Mouse (Mus musculus) gastrocnemius, adult 2 months (tissue): Measurements from ENCODE around the gene Cpsf6. TPM values are rescaled to one million over a fixed set of nuclear protein-coding genes. Genes with fewer than 3 reads are reported as not detected.
A peak's percentile ranks its signal among the peaks of the same experiment; 100 is the strongest.

Experiments
- DNase-seq: peaks from one replicate; pipeline ENCODE4 v3.0.0; 2022
- H3K27ac ChIP-seq: fragments of 200-600 bp; 2 replicates; pipeline ENCODE4 v1.8.1; 2022; ENCODE audit warnings: mild to moderate bottlenecking
- H3K4me3 ChIP-seq: fragments of 200-600 bp; 2 replicates; pipeline ENCODE4 v1.8.1; 2022; ENCODE audit warnings: mild to moderate bottlenecking, moderate library complexity
- CTCF ChIP-seq: fragments of 200-600 bp; IDR thresholded peaks from 2 replicates; pipeline ENCODE4 v1.8.1; 2022; ENCODE audit warnings: antibody characterized with exemption, mild to moderate bottlenecking, moderate library complexity
- intact Hi-C: fragments of 180-260 bp; cut with DNase I; formaldehyde crosslinking; loops from one replicate; pipeline ENCODE4 v1.15.1; 2025
- total RNA-seq, 2 experiments: library from RNA; stranded (reverse); gene quantifications; 2 replicates each; pipeline ENCODE4 v1.2.3; 2021

The Cpsf6 gene
- total RNA-seq, 2 experiments from 2014 or later, result 21.8 to 26.0 TPM

DNA sequence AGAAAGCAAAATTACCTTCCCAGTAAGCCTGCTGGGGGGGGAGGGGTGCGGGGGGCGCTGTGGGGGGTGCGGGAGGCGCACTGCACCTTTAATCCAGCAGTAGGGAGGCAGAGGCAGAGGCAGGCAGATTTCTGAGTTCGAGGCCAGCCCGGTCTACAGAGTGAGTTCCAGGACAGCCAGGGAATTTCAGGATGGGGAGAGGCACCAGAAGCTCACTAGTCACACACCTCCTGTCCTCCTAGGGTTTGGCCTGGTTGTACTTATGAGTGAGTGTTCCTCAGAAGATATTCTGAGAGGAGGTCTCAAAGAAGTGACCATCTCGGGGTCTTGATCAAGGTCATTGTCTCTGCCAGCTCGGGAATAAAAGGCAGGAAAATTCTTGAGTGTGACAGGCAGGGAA is 67.6 kb downstream of the Cpsf6 start:
- no peak overlapping the region for H3K27ac ChIP-seq
- no peak for DNase-seq
- intact Hi-C loops, result no loop called here
- no peak overlapping the region for H3K4me3 ChIP-seq
- no peak for TF ChIP-seq CTCF

DNA sequence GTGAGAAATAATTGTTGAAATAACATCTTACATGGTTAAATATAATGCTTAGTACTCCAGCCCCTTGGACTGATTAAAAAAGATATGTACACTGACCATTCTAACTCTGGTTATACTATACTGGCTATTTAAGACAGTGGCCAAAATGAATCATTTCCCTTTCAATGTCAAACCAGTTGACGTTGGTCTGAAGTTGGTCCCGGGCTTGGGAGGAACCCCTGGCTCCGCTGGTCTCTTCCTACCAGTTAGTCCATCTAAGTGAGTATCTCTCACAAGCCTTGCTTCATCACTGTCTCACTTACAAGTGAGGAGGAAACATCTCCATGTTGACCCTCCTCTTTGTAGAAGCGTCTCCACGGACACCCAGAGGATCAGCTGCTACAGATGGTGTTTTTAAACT is 75.4 kb downstream of the Cpsf6 start:
- no peak for TF ChIP-seq CTCF
- no peak for DNase-seq
- Histone ChIP-seq H3K27ac (no peak overlapping the region), H3K4me3 (no peak overlapping the region)
- intact Hi-C loops, result no loop called here

DNA sequence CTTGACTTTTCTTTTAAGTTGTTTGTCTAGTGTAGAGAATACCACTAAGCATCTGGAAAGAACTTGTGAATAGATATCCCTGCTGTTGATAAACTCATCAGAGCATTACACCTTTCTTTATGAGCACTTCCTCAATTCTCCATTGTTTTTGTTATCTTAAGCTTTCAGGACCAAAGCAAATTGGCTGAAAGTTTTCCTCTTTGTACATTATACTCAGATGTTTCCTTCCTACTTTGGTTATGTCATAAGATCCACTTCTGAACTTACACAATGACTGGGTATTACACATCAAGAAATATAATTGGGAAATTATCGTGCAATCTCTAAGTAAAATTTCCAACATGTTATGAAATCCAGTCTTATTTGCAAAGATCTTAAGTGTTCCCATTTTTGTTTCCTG is 78.1 kb downstream of the Cpsf6 start:
- intact Hi-C loops, result no loop called here
- TF ChIP-seq CTCF, result no peak
- Histone ChIP-seq H3K27ac (peak overlapping the region; percentile 24; the same call in 1 of the 2 replicates), H3K4me3 (no peak overlapping the region)
- no peak for DNase-seq

DNA sequence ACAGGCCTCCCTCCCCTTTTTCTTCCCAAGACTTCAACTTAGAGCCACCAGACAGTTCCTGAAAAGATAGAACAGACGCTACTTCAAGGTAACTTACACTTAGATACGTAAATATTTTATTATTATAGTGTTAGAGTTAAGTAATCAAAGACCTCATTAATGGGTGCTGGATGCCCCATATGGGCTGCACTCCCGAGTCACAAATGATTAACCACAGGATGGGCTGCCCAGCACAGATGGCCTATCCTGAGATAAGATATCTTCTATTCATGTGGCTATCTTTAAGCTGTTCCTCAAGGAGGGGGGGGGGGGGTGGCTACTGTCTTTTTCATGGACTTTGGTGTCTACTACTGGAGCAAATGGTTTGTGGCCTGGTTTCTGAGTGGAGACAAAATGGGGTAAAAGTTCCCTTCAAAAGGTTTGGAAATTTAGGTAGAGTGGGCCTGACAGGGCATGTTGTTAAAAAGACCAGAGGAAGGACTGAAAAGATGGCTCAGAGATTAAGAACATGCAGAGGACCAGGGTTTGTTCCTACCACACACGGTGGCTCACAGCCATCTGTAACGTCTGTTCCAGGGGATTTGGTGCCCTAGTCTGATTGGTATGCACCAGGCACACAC is 79.8 kb downstream of the Cpsf6 start:
- intact Hi-C loops, result no loop called here
- no peak overlapping the region for H3K4me3 ChIP-seq
- H3K27ac ChIP-seq, result no peak overlapping the region
- DNase-seq, result no peak
- TF ChIP-seq CTCF, result no peak

DNA sequence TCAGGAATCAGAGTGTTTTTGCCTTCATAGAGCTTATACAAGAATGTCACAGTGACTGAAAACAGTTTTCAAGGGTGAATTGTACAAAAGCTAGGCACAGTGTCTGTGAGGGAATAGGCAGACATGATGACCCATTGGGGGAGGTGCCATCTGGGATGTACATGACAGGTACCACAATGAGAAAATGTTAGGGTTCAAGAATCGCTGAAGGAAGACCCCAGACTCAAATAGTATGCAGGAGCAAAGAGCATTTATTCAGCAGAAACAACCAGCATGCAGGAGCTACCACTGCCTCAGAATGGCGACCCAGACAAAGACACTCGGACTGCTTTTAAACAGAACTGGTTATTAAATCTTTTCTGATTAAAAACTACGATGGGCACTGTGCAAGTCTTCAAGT is 80.7 kb downstream of the Cpsf6 start:
- TF ChIP-seq CTCF, result no peak
- DNase-seq, result no peak
- no peak overlapping the region for H3K4me3 ChIP-seq
- intact Hi-C loops, result no loop called here
- H3K27ac ChIP-seq, result no peak overlapping the region

DNA sequence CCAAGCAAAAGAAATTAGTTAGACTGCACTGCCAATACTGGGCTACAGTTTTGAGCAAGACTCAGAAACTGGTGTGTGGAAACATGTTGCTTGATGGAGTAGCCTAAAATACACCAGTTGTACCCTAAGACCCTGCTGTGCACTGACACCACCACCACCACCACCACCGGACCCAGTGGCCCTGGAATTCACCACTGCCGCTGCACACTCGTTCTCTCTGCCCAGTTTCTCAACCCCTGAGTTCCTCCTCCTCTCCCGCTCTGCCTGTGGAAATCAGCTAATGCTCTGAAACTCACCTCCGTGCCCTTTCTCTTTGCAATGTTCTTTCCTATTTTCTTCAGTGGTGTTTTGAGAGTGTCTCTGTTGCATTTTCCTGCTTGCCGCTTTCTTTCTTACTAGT is 81.5 kb downstream of the Cpsf6 start:
- no peak for DNase-seq
- Histone ChIP-seq H3K4me3 (no peak overlapping the region), H3K27ac (no peak overlapping the region)
- intact Hi-C loops, result no loop called here
- TF ChIP-seq CTCF, result no peak

Other genes starting within 250 kb of the Cpsf6 start
- 10 to 100 TPM in 1 of 2 experiments, 1 to 10 TPM in 1; 8.1 to 11.5 TPM for gene Frs2, start 231.5 kb downstream of the Cpsf6 start, total RNA-seq
- gene Yeats4, start 155.5 kb downstream of the Cpsf6 start, total RNA-seq, result 10 to 100 TPM; 16.9 to 17.1 TPM
- gene 9530003J23Rik, start 141.3 kb downstream of the Cpsf6 start, total RNA-seq, result not detected
- gene Lyz2, start 97.7 kb downstream of the Cpsf6 start, total RNA-seq, result 10 to 100 TPM; 30.6 to 45.9 TPM
- 1 to 10 TPM; 3.7 to 6.3 TPM for gene Lyz1, start 87.1 kb downstream of the Cpsf6 start, total RNA-seq
- 1 to 10 TPM; 2.2 to 2.9 TPM for gene Cpm, start 249.5 kb upstream of the Cpsf6 start, total RNA-seq